Mouse (Mus musculus): Measurements from ENCODE around the gene Khdc1c. TPM values are rescaled to one million over a fixed set of nuclear protein-coding genes. Genes with fewer than 3 reads are reported as not detected.

The Khdc1c gene
- polyA plus RNA-seq (2015; fragmentation: Illumina TruSeq; extraction: RNeasy Lipid Tissue Mini Kit (QIAGEN cat#74804); ENCODE audit: low read depth, low replicate concordance) = not detected

DNA sequence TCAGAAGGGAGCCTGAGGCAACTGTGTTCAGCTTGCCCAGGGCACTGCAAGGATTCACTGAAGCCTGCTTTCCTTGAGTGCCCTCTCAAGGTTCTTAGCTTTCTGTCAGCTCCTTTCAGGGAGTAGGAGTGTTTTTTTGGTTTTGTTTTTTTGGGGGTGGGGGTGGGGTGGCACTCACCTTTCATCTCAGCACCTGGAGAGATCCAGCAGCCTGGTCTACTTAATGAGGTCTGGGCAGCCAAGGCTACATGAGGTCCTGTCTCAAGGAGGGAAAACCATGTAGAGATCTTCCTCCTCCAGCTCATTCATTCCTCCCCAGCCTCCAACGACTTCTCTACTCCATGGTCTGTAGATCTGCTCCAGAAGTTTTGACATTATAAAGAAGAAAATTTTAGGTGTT, at the start of gene Khdc1c:
Khdc1c (plus strand) TSS at position 301 of the 400 bp plus-strand sequence.

DNA sequence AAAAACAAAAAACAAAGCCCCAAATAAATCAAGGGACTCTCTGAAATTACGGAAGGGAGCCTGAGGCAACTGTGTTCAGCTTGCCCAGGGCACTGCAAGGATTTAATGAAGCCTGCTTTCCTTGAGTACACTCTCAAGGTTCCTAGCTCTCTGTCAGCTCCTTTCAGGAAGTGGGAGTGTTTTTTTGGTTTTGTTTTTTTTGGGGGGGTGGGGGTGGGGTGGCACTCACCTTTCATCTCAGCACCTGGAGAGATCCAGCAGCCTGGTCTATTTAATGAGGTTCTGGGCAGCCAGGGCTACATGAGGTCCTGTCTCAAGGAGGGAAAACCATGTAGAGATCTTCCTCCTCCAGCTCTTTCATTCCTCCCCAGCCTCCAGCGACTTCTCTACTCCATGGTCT, 18.8 kb upstream of the Khdc1c start, which contains the start of gene Khdc1a:
Khdc1a (plus strand) TSS at position 301 of the 400 bp plus-strand sequence.

DNA sequence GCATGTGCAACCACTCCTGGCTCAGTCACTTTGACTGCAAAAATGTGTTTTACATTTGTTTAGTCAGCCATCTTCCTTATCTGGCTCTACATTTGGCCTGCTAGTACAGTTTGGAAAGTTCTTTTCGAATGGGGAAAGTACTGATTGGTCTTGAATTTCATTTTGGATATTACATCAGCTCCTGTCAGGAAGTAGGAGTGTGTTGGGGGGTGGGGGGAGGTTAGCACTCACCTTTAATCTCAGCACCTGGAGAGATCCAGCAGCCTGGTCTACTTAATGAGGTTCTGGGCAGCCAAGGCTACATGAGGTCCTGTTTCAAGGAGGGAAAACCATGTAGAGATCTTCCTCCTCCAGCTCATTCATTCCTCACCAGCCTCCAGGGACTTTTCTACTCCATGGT, 15.1 kb downstream of the Khdc1c start, which contains the start of gene Khdc1b:
Khdc1b (plus strand) TSS at position 301 of the 400 bp plus-strand sequence.

Other genes with a start within 250 kb of the Khdc1c start
- gene Tmem14a, start 149.8 kb upstream of the Khdc1c start, polyA plus RNA-seq (2015; fragmentation: Illumina TruSeq; extraction: RNeasy Lipid Tissue Mini Kit (QIAGEN cat#74804); ENCODE audit: low read depth, low replicate concordance) = 77.6 TPM
- 2.6 TPM for gene Gsta3, start 127.7 kb upstream of the Khdc1c start, polyA plus RNA-seq (2015; fragmentation: Illumina TruSeq; extraction: RNeasy Lipid Tissue Mini Kit (QIAGEN cat#74804); ENCODE audit: low read depth, low replicate concordance)
- gene Khdc1a, start 18.7 kb upstream of the Khdc1c start, polyA plus RNA-seq (2015; fragmentation: Illumina TruSeq; extraction: RNeasy Lipid Tissue Mini Kit (QIAGEN cat#74804); ENCODE audit: low read depth, low replicate concordance) = not detected
- gene Khdc1b, start 15.2 kb downstream of the Khdc1c start, polyA plus RNA-seq (2015; fragmentation: Illumina TruSeq; extraction: RNeasy Lipid Tissue Mini Kit (QIAGEN cat#74804); ENCODE audit: low read depth, low replicate concordance) = not detected

All from brain, adult 10 weeks (tissue).